Mouse (Mus musculus): ENCODE results near the gene Kctd8. TPM values are rescaled to one million over a fixed set of nuclear protein-coding genes. Genes with fewer than 3 reads are reported as not detected.

Kctd8 gene
- 22.4 and 28.9 TPM in 2 replicates for polyA plus RNA-seq (2015; fragmentation: Nextera tagmentation; extraction: Ambion mirVana)

DNA sequence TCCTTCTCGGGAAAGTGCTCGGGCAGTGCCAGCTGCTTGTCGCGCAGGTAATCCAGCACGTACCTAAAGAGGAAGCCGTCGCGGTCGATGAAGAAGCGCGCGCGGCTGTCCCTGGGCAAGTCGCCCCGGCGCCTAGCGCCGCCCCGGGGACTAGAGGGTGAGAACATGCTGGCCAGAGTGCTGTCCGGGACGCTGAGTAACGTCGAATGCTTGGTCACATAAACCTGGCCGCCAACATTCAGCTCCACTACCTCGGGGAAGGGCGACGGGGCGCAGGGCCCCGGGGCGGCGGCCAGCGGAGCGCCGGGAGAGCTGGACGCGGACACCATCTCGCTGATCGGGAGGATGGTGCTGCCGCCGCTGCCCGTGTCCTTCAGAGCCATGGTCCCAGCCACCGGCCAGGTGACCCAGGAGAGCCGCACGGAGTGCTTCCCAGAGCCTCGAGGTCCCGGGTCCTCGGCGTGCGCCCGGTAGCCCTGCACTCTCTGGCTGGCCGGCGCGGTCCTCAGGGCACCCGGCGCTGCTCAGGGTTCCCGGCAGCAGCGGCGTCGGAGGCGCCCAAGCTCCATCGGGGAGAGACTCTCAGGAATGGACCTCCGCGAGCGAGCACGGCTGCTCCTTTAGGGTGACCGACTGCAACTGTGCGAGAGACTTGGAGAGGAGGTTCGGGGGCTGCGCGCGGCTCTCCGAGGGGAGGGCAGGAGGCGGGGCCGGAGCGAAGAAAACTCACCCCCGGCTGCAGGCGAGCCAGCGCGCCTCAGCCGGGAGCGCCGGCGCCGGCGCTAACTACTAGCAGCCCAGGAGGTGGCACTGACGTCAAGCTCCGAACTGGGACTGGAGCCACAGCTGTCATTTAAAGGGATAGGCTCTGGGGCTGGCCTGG, at the start of gene Kctd8:
Gene Kctd8, minus strand, starts transcription at position 761 of the 883 bp plus-strand sequence.
- H3K36me3 ChIP-seq (ENCODE audit: control insufficient read depth, insufficient read depth, low read length) = no peaks in the 10 kb centered on the region
- H3K4me1 ChIP-seq (ENCODE audit: control insufficient read depth, insufficient read depth, low read depth, low read length) = peaks cover 10% of the 10 kb centered on the region; the same call in 1 of the 2 replicates
- H3K27me3 ChIP-seq (replicated peaks; ENCODE audit: control insufficient read depth, insufficient read depth, low read length) = no peaks in the 10 kb centered on the region
- peak within 1 kb of the TSS; percentile 72 for H3K4me3 ChIP-seq (ENCODE audit: low read length)
- peak within 1 kb of the TSS; percentile 79 for H3K9ac ChIP-seq (ENCODE audit: low read depth, low read length)
- H3K4me2 ChIP-seq (ENCODE audit: low read length) = peak within 1 kb of the TSS; percentile 80
- H3K9me3 ChIP-seq (ENCODE audit: control insufficient read depth, low read length) = no peaks in the 10 kb centered on the region
- H3K27ac ChIP-seq (ENCODE audit: low read depth, low read length) = peak within 1 kb of the TSS; percentile 55
- WGBS = under 1% methylated on average over 74 of the region's 87 CpGs
- peak; percentile 94 for ATAC-seq

DNA sequence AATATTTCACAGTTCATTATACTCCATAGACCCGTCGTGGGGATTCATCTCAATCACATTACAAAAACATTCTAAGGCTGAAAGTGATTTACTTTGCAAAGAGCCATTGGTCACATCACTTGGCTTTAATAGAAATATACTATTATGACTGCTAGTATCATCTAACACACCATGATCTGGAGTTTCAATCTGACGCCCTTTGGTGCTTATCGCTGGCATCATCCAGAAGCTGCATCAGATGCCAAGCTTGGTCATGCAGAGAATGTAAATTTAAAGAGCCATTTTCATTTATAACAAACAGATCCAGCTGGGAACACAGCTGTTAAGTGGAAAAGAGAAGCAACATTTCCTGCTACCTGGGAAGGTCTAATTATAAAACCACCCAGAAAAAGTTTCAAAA, 37.6 kb upstream of the Kctd8 start:
- Histone ChIP-seq H3K27me3 (replicated peaks; ENCODE audit: control insufficient read depth, insufficient read depth, low read length) (no peaks in the 10 kb centered on the region), H3K4me3 (ENCODE audit: low read length) (no peak overlapping the region), H3K36me3 (ENCODE audit: control insufficient read depth, insufficient read depth, low read length) (no peaks in the 10 kb centered on the region), H3K9me3 (ENCODE audit: control insufficient read depth, low read length) (no peaks in the 10 kb centered on the region), H3K4me1 (ENCODE audit: control insufficient read depth, insufficient read depth, low read depth, low read length) (no peaks in the 10 kb centered on the region), H3K4me2 (ENCODE audit: low read length) (no peak overlapping the region), H3K27ac (ENCODE audit: low read depth, low read length) (no peak overlapping the region), H3K9ac (ENCODE audit: low read depth, low read length) (no peak overlapping the region)
- 74% methylated on average over 4 of the region's 4 CpGs for WGBS
- ATAC-seq = peak; percentile 58; the same call in 1 of the 2 replicates

DNA sequence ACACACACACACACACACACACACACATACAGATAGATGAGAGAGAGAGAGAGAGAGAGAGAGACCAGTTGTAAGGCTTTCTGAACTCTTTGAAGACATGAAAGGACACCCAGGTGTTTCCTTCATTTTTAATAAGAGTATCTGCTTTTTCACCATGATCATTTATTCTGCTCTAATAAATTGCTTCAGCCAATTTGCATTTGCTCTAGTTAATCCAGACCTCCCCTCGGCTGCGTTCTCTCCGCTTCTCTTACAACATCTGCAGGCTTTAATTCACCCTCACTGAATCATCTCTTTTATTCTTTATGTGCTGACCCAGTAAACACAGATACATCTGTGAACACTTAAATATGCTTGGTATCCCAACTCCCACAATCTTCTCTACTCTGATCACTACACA, 9.1 kb upstream of the Kctd8 start:
- Histone ChIP-seq H3K4me1 (ENCODE audit: control insufficient read depth, insufficient read depth, low read depth, low read length) (no peaks in the 10 kb centered on the region), H3K9ac (ENCODE audit: low read depth, low read length) (no peak overlapping the region), H3K36me3 (ENCODE audit: control insufficient read depth, insufficient read depth, low read length) (no peaks in the 10 kb centered on the region), H3K4me2 (ENCODE audit: low read length) (no peak overlapping the region), H3K27ac (ENCODE audit: low read depth, low read length) (no peak overlapping the region), H3K27me3 (replicated peaks; ENCODE audit: control insufficient read depth, insufficient read depth, low read length) (no peaks in the 10 kb centered on the region), H3K4me3 (ENCODE audit: low read length) (no peak overlapping the region), H3K9me3 (ENCODE audit: control insufficient read depth, low read length) (no peaks in the 10 kb centered on the region)
- ATAC-seq = no peak
- WGBS = 77% methylated on average over 3 of the region's 3 CpGs

DNA sequence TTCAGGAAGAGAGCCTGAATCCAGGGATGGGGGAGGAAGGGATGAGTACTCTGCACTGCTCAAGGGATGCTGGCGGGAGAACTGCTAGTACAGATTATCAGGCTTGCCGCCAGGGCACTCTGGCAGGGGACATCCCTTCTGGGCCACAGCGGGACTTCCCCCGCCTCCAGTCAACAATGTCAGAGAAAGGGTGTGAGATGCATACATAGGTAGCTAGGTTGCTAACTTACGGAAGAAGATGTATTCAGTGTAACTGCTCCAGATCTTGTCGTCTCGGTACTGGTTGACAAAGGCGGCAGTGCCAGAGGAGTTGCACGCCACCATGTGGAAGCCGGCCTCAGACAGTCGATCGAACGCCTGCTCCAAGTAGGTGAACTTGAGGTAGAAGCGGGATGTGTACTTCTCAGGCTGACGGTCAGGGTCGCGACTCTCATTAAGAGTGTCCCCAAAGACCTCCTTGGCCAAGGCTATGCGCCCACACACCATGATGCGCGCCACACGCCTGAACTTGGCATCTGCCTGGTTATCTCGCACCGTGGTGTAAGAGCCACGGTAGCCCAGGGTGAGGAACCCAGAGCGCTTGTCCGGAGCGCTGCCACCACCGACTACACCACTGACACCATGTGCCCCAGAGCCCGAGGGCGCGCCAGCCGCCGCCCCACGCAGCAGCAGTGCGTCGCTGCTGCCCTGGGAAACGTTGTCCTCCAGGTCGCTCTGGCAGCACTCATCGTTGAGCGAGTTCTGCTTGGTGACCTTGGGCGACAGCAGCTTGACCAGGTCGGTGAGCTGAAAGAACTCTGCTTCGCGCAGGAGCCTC, 1.2 kb downstream of the Kctd8 start:
- H3K9ac ChIP-seq (ENCODE audit: low read depth, low read length) = peak overlapping the region; percentile 79
- H3K36me3 ChIP-seq (ENCODE audit: control insufficient read depth, insufficient read depth, low read length) = no peaks in the 10 kb centered on the region
- under 1% methylated on average over 44 of the region's 44 CpGs for WGBS
- ATAC-seq = peak; percentile 72
- peaks cover 10% of the 10 kb centered on the region; the same call in 1 of the 2 replicates for H3K4me1 ChIP-seq (ENCODE audit: control insufficient read depth, insufficient read depth, low read depth, low read length)
- no peaks in the 10 kb centered on the region for H3K9me3 ChIP-seq (ENCODE audit: control insufficient read depth, low read length)
- no peaks in the 10 kb centered on the region for H3K27me3 ChIP-seq (replicated peaks; ENCODE audit: control insufficient read depth, insufficient read depth, low read length)
- peak overlapping the region; percentile 72 for H3K4me3 ChIP-seq (ENCODE audit: low read length)
- H3K27ac ChIP-seq (ENCODE audit: low read depth, low read length) = peak overlapping the region; percentile 55
- peak overlapping the region; percentile 80 for H3K4me2 ChIP-seq (ENCODE audit: low read length)

DNA sequence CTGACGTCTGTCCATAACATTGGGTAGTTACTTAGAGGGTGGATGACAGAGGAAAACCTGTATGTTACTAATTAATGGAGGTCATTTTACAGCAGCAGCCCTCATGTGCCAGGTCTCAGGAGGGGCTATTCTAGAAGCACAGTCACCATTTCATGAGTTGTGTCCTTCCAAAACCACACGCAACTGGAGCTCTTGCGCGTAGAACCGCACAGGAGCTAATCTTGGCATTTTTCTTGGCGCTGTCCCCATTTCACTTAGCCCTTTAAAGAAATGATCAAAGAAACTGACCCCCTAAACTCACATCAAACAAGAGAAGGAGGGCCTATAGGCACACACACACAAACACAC, 1.9 kb downstream of the Kctd8 start:
- Histone ChIP-seq H3K27ac (ENCODE audit: low read depth, low read length) (no peak overlapping the region), H3K4me1 (ENCODE audit: control insufficient read depth, insufficient read depth, low read depth, low read length) (peaks cover 10% of the 10 kb centered on the region; the same call in 1 of the 2 replicates), H3K4me3 (ENCODE audit: low read length) (peak overlapping the region; percentile 72), H3K4me2 (ENCODE audit: low read length) (peak overlapping the region; percentile 80), H3K27me3 (replicated peaks; ENCODE audit: control insufficient read depth, insufficient read depth, low read length) (no peaks in the 10 kb centered on the region), H3K36me3 (ENCODE audit: control insufficient read depth, insufficient read depth, low read length) (no peaks in the 10 kb centered on the region), H3K9ac (ENCODE audit: low read depth, low read length) (peak overlapping the region; percentile 79), H3K9me3 (ENCODE audit: control insufficient read depth, low read length) (no peaks in the 10 kb centered on the region)
- WGBS = 59% methylated on average over 6 of the region's 6 CpGs
- ATAC-seq = no peak

DNA sequence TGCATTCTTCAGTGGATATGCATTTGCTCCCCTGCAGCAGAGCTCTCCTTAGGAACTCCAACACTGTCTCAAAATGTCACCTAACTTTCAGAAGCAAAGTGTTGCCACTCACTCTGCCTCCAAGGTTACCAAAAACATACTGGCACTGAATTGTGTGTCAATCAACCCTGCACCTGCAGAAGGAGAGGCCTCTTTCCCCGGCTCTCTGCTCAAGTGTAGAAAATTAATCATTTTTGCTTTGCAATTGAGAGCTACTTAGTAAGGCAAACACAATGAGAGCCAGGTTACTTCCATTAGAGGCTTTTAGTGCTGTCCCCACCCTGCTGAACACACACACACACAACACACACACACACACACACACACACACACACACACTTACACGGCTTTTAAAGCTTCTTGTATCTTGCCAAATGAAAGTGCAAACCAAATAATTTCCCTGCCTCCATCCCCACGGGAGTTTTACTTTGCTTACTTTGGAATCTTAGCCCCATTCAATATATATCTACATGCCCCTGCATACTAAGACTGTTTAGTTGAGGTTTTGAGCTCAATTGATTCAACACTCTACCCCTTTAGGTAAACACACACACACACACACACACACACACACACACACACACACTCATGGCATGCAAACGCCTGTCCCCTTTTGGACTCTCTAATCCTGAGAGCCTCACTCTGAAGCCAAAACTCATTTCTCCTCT, 2.4 kb downstream of the Kctd8 start:
- Histone ChIP-seq H3K9ac (ENCODE audit: low read depth, low read length) (peak overlapping the region; percentile 79), H3K4me1 (ENCODE audit: control insufficient read depth, insufficient read depth, low read depth, low read length) (peaks cover 10% of the 10 kb centered on the region; the same call in 1 of the 2 replicates), H3K4me2 (ENCODE audit: low read length) (peak overlapping the region; percentile 80)

DNA sequence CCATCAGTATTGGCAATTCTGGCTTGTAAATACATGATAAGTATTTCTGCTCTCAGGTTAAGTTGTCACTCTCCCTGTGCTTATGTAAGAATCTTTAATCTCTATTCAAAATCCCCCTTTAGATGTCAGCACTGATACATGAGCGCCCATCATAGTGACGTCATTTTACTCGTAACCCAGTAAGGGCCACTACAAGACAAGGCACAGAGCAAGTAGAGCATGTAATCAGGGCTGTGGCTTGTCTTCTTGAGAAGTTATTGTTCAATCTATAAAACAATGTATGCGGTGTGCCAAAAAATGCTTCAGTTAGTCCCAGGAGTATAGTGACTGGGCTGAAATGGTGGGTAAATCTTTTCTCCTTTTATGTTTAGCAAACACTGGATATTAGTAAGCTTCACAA, 13.9 kb downstream of the Kctd8 start:
- Histone ChIP-seq H3K36me3 (ENCODE audit: control insufficient read depth, insufficient read depth, low read length) (no peaks in the 10 kb centered on the region), H3K27me3 (replicated peaks; ENCODE audit: control insufficient read depth, insufficient read depth, low read length) (no peaks in the 10 kb centered on the region), H3K9me3 (ENCODE audit: control insufficient read depth, low read length) (no peaks in the 10 kb centered on the region), H3K27ac (ENCODE audit: low read depth, low read length) (no peak overlapping the region), H3K9ac (ENCODE audit: low read depth, low read length) (no peak overlapping the region), H3K4me2 (ENCODE audit: low read length) (no peak overlapping the region), H3K4me1 (ENCODE audit: control insufficient read depth, insufficient read depth, low read depth, low read length) (0 out of 2 replicates have a peak, but pooled peaks cover 2% of the 10 kb centered on the region), H3K4me3 (ENCODE audit: low read length) (no peak overlapping the region)
- no peak for ATAC-seq
- WGBS = 75% methylated on average over 4 of the region's 4 CpGs

More for the DNA sequence above, 2.4 kb downstream of the Kctd8 start:
- Histone ChIP-seq H3K27ac (ENCODE audit: low read depth, low read length) (no peak overlapping the region), H3K4me3 (ENCODE audit: low read length) (peak overlapping the region; percentile 72), H3K36me3 (ENCODE audit: control insufficient read depth, insufficient read depth, low read length) (no peaks in the 10 kb centered on the region), H3K27me3 (replicated peaks; ENCODE audit: control insufficient read depth, insufficient read depth, low read length) (no peaks in the 10 kb centered on the region), H3K9me3 (ENCODE audit: control insufficient read depth, low read length) (no peaks in the 10 kb centered on the region)
- WGBS = 40% methylated on average over 4 of the region's 4 CpGs
- ATAC-seq = no peak

DNA sequence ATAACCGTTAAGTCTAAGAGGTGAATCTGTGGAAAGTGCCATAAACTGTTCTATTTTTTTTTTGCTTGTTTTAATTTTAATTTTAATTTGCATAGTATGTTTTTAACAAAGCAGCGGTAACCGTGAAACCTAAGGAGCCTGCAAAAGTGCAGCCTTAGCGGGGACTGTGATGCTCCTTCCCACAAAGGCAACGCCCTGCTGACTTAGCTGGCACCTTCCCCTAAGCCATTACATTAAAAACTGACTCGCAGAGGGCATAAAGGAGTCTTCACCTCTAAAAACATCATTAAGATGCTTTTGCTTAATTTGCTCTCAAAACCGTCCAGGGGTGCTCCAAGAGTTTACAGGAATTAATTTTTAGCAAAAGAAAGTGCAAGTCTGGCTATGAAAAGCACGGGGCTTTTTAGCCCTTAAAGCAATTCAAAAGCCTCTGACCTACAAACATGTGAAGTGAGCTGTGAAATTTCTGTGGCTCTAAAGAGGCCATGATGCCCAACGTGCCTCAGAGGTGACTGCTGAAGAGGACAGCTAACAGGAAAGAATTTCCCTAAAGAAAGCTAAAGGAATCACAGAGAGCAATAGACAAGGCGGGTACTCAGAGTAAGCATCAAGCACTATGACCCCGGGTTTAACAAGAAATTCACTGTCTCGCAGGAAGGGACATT, 16.8 kb downstream of the Kctd8 start:
- no peaks in the 10 kb centered on the region for H3K27me3 ChIP-seq (replicated peaks; ENCODE audit: control insufficient read depth, insufficient read depth, low read length)
- no peak overlapping the region for H3K27ac ChIP-seq (ENCODE audit: low read depth, low read length)
- 31% methylated on average over 12 of the region's 12 CpGs for WGBS
- 0 out of 2 replicates have a peak, but pooled peaks cover 2% of the 10 kb centered on the region for H3K4me1 ChIP-seq (ENCODE audit: control insufficient read depth, insufficient read depth, low read depth, low read length)
- no peaks in the 10 kb centered on the region for H3K36me3 ChIP-seq (ENCODE audit: control insufficient read depth, insufficient read depth, low read length)
- H3K9ac ChIP-seq (ENCODE audit: low read depth, low read length) = no peak overlapping the region
- no peak overlapping the region for H3K4me3 ChIP-seq (ENCODE audit: low read length)
- ATAC-seq = peak; percentile 48; the same call in 1 of the 2 replicates
- H3K4me2 ChIP-seq (ENCODE audit: low read length) = no peak overlapping the region; the same call in 1 of the 2 replicates
- H3K9me3 ChIP-seq (ENCODE audit: control insufficient read depth, low read length) = no peaks in the 10 kb centered on the region
